11 mouse cellular contexts compared by ENCODE assay signal in the genomic region with DNA sequence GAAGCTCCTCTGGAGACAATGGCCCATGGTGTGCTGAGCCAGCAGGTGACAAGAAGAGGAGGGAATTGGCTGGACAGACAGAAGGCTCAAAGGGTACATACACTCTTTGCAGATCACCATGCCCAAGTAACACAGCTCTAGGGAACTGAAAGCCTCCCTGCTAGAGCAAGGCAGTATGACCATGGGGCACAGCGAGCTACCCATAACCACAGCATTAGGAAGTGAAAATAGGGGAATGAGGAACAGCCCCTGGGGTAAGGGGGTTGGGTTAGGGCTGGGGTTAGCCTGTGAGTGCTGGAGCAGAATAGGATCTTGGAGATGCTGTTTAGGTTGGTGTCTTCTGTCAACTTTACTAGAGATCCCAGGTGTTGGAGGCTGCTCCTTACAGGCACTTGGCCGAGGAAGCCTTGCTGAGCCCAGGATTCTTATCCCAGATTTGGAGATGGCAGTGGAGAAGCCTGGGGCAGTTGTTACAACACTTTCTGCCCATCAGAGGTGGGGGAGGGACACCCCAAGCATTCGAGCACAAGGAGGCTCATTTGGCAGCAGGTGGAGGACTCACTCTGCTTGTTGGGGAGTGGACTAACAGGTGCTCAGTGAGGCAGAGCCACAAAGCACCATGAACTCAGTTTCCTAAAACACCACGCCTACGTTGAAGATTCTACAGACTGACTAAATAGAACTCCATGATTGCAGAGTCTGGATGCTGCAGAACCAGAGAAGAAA. TPM values are rescaled to one million over a fixed set of nuclear protein-coding genes. Genes with fewer than 3 reads are reported as not detected.
A peak's percentile ranks its signal among the peaks of the same experiment; 100 is the strongest.
DNase-seq lines count a peak whose midpoint lies in the region; ATAC-seq and TF ChIP-seq lines count a peak whose summit lies in the region.
"Had no signal": no experiment of that assay in that cellular context is flagged by ENCODE, and none has a peak within 500 bp of the region (broad histone marks: within the 10 kb centered on the region; RNA-seq: fewer than 3 reads in every experiment).

No protein-coding gene starts in this region.

- peaks cover 79% of the 10 kb centered on the region for H3K4me1 ChIP-seq in bone marrow macrophage, adult 2 months (ENCODE audit: control insufficient read depth, insufficient read depth, low read length)
- peaks cover 12% of the 10 kb centered on the region for H3K4me1 ChIP-seq in liver, embryonic 13.5 days (replicated peaks)
- H3K4me1 ChIP-seq: limb, embryonic 13.5 days had no signal

- H3K4me3 ChIP-seq in bone marrow macrophage, adult 2 months (ENCODE audit: insufficient read depth, low read length): no peak overlapping the region; the same call in 1 of the 2 replicates
- no peak overlapping the region for H3K4me3 ChIP-seq in liver, embryonic 13.5 days (replicated peaks)
- H3K4me3 ChIP-seq: heart, adult 2 months; limb, embryonic 13.5 days had no signal

- no peaks in the 10 kb centered on the region for H3K36me3 ChIP-seq in liver, embryonic 13.5 days
- H3K36me3 ChIP-seq: limb, embryonic 13.5 days had no signal

- H3K9me3 ChIP-seq in liver, embryonic 13.5 days (replicated peaks): no peaks in the 10 kb centered on the region
- H3K9me3 ChIP-seq: limb, embryonic 13.5 days had no signal

- no peaks in the 10 kb centered on the region for H3K27me3 ChIP-seq in liver, embryonic 13.5 days

- H3K4me2 ChIP-seq in liver, embryonic 13.5 days: no peak overlapping the region
- H3K4me2 ChIP-seq: limb, embryonic 13.5 days had no signal

- no peak overlapping the region for H3K9ac ChIP-seq in liver, embryonic 13.5 days
- H3K9ac ChIP-seq: limb, embryonic 13.5 days had no signal

- no peak for TF ChIP-seq CTCF in bone marrow macrophage, adult 2 months (IDR thresholded peaks at IDR 0.05; ENCODE audit: low read depth, low read length)

- no peak for TF ChIP-seq POLR2A in bone marrow macrophage, adult 2 months (IDR thresholded peaks at IDR 0.05; ENCODE audit: borderline replicate concordance, low read depth, low read length)

- H3K27ac ChIP-seq in bone marrow macrophage, adult 2 months (ENCODE audit: insufficient read depth, low read depth, low read length): peak overlapping the region; percentile 96
- H3K27ac ChIP-seq in liver, embryonic 13.5 days: no peak overlapping the region
- H3K27ac ChIP-seq: heart, adult 2 months; limb, embryonic 13.5 days had no signal

- DNase-seq in kidney, adult 9 months: peak; percentile 35
- DNase-seq in kidney, adult 8-10 months: no peak
- DNase-seq in liver, embryonic 13.5 days: no peak
- DNase-seq in skeletal muscle tissue, adult 2 months (ENCODE audit: low read depth, low spot score): peak; percentile 47
- no peak for DNase-seq in neural tube, embryonic 10.5 days (ENCODE audit: extremely low spot score, low spot score)
- DNase-seq in layer of hippocampus, postnatal 25 days (ENCODE audit: extremely low spot score in 1 of 2, low spot score in 1 of 2): no peak
- DNase-seq: embryo, embryonic 11 days; midbrain, embryonic 14.5 days had no signal

- 35% methylated on average over 5 of the region's 5 CpGs for WGBS in liver, embryonic 13.5 days (ENCODE audit: insufficient replicate concordance)

- peak; percentile 42; the same call in 1 of the 2 replicates for ATAC-seq in liver, embryonic 13.5 days (ENCODE audit: low read depth)

RNA-seq across cellular contexts. Expression of a gene that starts 6.0 kb away (rescaled TPM):
- 388 and 401 TPM in 2 replicates for polyA plus RNA-seq in bone marrow macrophage, adult 2 months (2012; ENCODE audit: insufficient read depth, insufficient read length, missing spikeins)
- 5.6 and 5.9 TPM in 2 replicates for polyA plus RNA-seq in liver, embryonic 13.5 days (2015; fragmentation: Nextera tagmentation; extraction: Ambion mirVana)
- total RNA-seq in layer of hippocampus, postnatal 25 days (2021): 1 to 10 TPM; 2.2 to 2.8 TPM

RNA-seq across cellular contexts. Expression of a gene that starts 29.3 kb away (rescaled TPM):
- polyA plus RNA-seq in bone marrow macrophage, adult 2 months (2012; ENCODE audit: insufficient read depth, insufficient read length, missing spikeins): 0.61 TPM in 1 of 2 replicates, not detected in the other
- 3.1 and 4.1 TPM in 2 replicates for polyA plus RNA-seq in liver, embryonic 13.5 days (2015; fragmentation: Nextera tagmentation; extraction: Ambion mirVana)
- total RNA-seq in layer of hippocampus, postnatal 25 days (2021): 1 to 10 TPM; 1.1 to 2.9 TPM

RNA-seq across cellular contexts. Expression of a gene that starts 37.0 kb away (rescaled TPM):
- polyA plus RNA-seq in bone marrow macrophage, adult 2 months (2012; ENCODE audit: insufficient read depth, insufficient read length, missing spikeins): 0.09 TPM in 1 of 2 replicates, not detected in the other
- 0.01 TPM in 2 replicates for polyA plus RNA-seq in liver, embryonic 13.5 days (2015; fragmentation: Nextera tagmentation; extraction: Ambion mirVana)
- total RNA-seq in layer of hippocampus, postnatal 25 days (2021): under 1 TPM; 0.21 to 0.22 TPM

RNA-seq across cellular contexts. Expression of a gene that starts 50.9 kb away (rescaled TPM):
- 26.7 and 31.5 TPM in 2 replicates for polyA plus RNA-seq in bone marrow macrophage, adult 2 months (2012; ENCODE audit: insufficient read depth, insufficient read length, missing spikeins)
- 27.6 and 32.4 TPM in 2 replicates for polyA plus RNA-seq in liver, embryonic 13.5 days (2015; fragmentation: Nextera tagmentation; extraction: Ambion mirVana)
- total RNA-seq in layer of hippocampus, postnatal 25 days (2021): 10 to 100 TPM; 21.9 to 24.4 TPM

Comparison
In these comparisons a context has a peak if more than half of its experiments do, and no peak if none do; other contexts are left out.
1. DNase-seq: peak in kidney, adult 9 months (single experiment) and skeletal muscle tissue, adult 2 months (single experiment); none in kidney, adult 8-10 months (0 of 2), liver, embryonic 13.5 days (single experiment), neural tube, embryonic 10.5 days (single experiment) and layer of hippocampus, postnatal 25 days (0 of 2).
2. RNA of a gene that starts 6.0 kb away (polyA plus RNA-seq): 388 to 401 TPM in bone marrow macrophage, adult 2 months; 5.6 to 5.9 TPM in liver, embryonic 13.5 days; every median in the first group is over 10 times any median in the second.